Mouse (Mus musculus): ENCODE measurements at regions not wholly inside any gene's neighbourhood (a gene's known extent, or its start where the extent isn't known, plus 50 kb on each side); places are given as distances from the start of the nearest gene placed in this dataset.

- H3K4me3 ChIP-seq, result no peak overlapping the region
- no peak overlapping the region for H3K27ac ChIP-seq
- intact Hi-C loops (cut with DNase I), result no loop called here
- DNase-seq (ENCODE audit: extremely low spot score in 1 of 2, low spot score in 2 of 2), result no peak
- TF ChIP-seq CTCF (IDR thresholded peaks at IDR 0.05), result no peak
These were observed 253.3 kb upstream of the Adgrl3 start for GRCm38 (mm10) chr5:80766591-80766990.

GRCm38 (mm10) chr5:80783892-80784291, 236.0 kb upstream of the Adgrl3 start:
- DNase-seq (ENCODE audit: extremely low spot score in 1 of 2, low spot score in 2 of 2), result peak; percentile 17 to 39
- intact Hi-C loops (cut with DNase I), result loop anchor here (1.0 to 5.0 kb wide), 3 partner anchors 127 to 745 kb away; partner anchors contain the start of gene Adgrl3
- TF ChIP-seq CTCF (IDR thresholded peaks at IDR 0.05), result no peak
- no peak overlapping the region for H3K4me3 ChIP-seq
- peak overlapping the region; percentile 58; the same call in 1 of the 2 replicates for H3K27ac ChIP-seq

GRCm38 (mm10) chr5:80784746-80785145, 235.2 kb upstream of the Adgrl3 start:
- no peak overlapping the region for H3K4me3 ChIP-seq
- DNase-seq (ENCODE audit: extremely low spot score in 1 of 2, low spot score in 2 of 2), result no peak
- intact Hi-C loops (cut with DNase I), result loop anchor here (1.0 to 5.0 kb wide), 3 partner anchors 127 to 745 kb away; partner anchors contain the start of gene Adgrl3
- TF ChIP-seq CTCF (IDR thresholded peaks at IDR 0.05), result no peak
- H3K27ac ChIP-seq, result peak overlapping the region; percentile 16; the same call in 1 of the 2 replicates

GRCm38 (mm10) chr5:80791658-80792057, 228.3 kb upstream of the Adgrl3 start:
- intact Hi-C loops (cut with DNase I), result no loop called here
- TF ChIP-seq CTCF (IDR thresholded peaks at IDR 0.05), result no peak
- Histone ChIP-seq H3K27ac (no peak overlapping the region), H3K4me3 (no peak overlapping the region)
- no peak for DNase-seq (ENCODE audit: extremely low spot score in 1 of 2, low spot score in 2 of 2)

- TF ChIP-seq CTCF (IDR thresholded peaks at IDR 0.05), result no peak
These were observed 220.2 kb upstream of the Adgrl3 start for GRCm38 (mm10) chr5:80799777-80800176.

GRCm38 (mm10) chr5:80812917-80813316, 207.0 kb upstream of the Adgrl3 start:
- intact Hi-C loops (cut with DNase I), result no loop called here
- no peak for DNase-seq (ENCODE audit: extremely low spot score in 1 of 2, low spot score in 2 of 2)
- Histone ChIP-seq H3K27ac (no peak overlapping the region), H3K4me3 (no peak overlapping the region)
- TF ChIP-seq CTCF (IDR thresholded peaks at IDR 0.05), result no peak

More at GRCm38 (mm10) chr5:80799777-80800176, 220.2 kb upstream of the Adgrl3 start:
- Histone ChIP-seq H3K27ac (no peak overlapping the region), H3K4me3 (no peak overlapping the region)
- intact Hi-C loops (cut with DNase I), result no loop called here
- DNase-seq (ENCODE audit: extremely low spot score in 1 of 2, low spot score in 2 of 2), result no peak

GRCm38 (mm10) chr5:80819208-80819607, 200.7 kb upstream of the Adgrl3 start:
- no peak overlapping the region for H3K27ac ChIP-seq
- intact Hi-C loops (cut with DNase I), result no loop called here
- DNase-seq (ENCODE audit: extremely low spot score in 1 of 2, low spot score in 2 of 2), result no peak
- no peak overlapping the region for H3K4me3 ChIP-seq
- no peak for TF ChIP-seq CTCF (IDR thresholded peaks at IDR 0.05)

GRCm38 (mm10) chr5:80842531-80842930, 177.4 kb upstream of the Adgrl3 start:
- TF ChIP-seq CTCF (IDR thresholded peaks at IDR 0.05), result no peak
- intact Hi-C loops (cut with DNase I), result no loop called here
- no peak for DNase-seq (ENCODE audit: extremely low spot score in 1 of 2, low spot score in 2 of 2)
- Histone ChIP-seq H3K27ac (no peak overlapping the region), H3K4me3 (no peak overlapping the region)

GRCm38 (mm10) chr5:80855034-80855433, 164.9 kb upstream of the Adgrl3 start:
- TF ChIP-seq CTCF (IDR thresholded peaks at IDR 0.05), result no peak
- intact Hi-C loops (cut with DNase I), result no loop called here
- Histone ChIP-seq H3K27ac (no peak overlapping the region), H3K4me3 (no peak overlapping the region)
- no peak for DNase-seq (ENCODE audit: extremely low spot score in 1 of 2, low spot score in 2 of 2)

- TF ChIP-seq CTCF (IDR thresholded peaks at IDR 0.05), result no peak
- H3K4me3 ChIP-seq, result no peak overlapping the region
- no peak overlapping the region for H3K27ac ChIP-seq
- intact Hi-C loops (cut with DNase I), result no loop called here
- DNase-seq (ENCODE audit: extremely low spot score in 1 of 2, low spot score in 2 of 2), result no peak
These were observed 143.3 kb upstream of the Adgrl3 start for GRCm38 (mm10) chr5:80876600-80876999.

- no peak for TF ChIP-seq CTCF (IDR thresholded peaks at IDR 0.05)
- no peak for DNase-seq (ENCODE audit: extremely low spot score in 1 of 2, low spot score in 2 of 2)
- H3K4me3 ChIP-seq, result no peak overlapping the region
- no peak overlapping the region for H3K27ac ChIP-seq
- intact Hi-C loops (cut with DNase I), result no loop called here
These were observed 121.7 kb upstream of the Adgrl3 start for GRCm38 (mm10) chr5:80898230-80898629.

- no peak for TF ChIP-seq CTCF (IDR thresholded peaks at IDR 0.05)
- intact Hi-C loops (cut with DNase I), result no loop called here
- no peak for DNase-seq (ENCODE audit: extremely low spot score in 1 of 2, low spot score in 2 of 2)
- H3K4me3 ChIP-seq, result no peak overlapping the region
- H3K27ac ChIP-seq, result no peak overlapping the region
These were observed 111.2 kb upstream of the Adgrl3 start for GRCm38 (mm10) chr5:80908771-80909170.

GRCm38 (mm10) chr5:80938791-80939190, 81.1 kb upstream of the Adgrl3 start:
- H3K4me3 ChIP-seq, result no peak overlapping the region
- intact Hi-C loops (cut with DNase I), result no loop called here
- no peak for DNase-seq (ENCODE audit: extremely low spot score in 1 of 2, low spot score in 2 of 2)
- no peak for TF ChIP-seq CTCF (IDR thresholded peaks at IDR 0.05)
- H3K27ac ChIP-seq, result no peak overlapping the region

Measured in left cerebral cortex, adult 2 months (tissue).